Mouse (Mus musculus) testis, adult 2 months (tissue): ENCODE data around the gene Rngtt. TPM values are rescaled to one million over a fixed set of nuclear protein-coding genes. Genes with fewer than 3 reads are reported as not detected.

Experiments
- H3K27ac ChIP-seq: fragments of 200-500 bp; 2 replicates; pipeline ENCODE4 v1.5.1; 2012; ENCODE audit warnings: low read depth, low read length; ENCODE audit not compliant: control insufficient read depth, insufficient read depth
- H3K27me3 ChIP-seq: fragments of 200-500 bp; 2 replicates; pipeline ENCODE4 v1.6.1; 2012; ENCODE audit warnings: mild to moderate bottlenecking, low read length, moderate library complexity; ENCODE audit not compliant: control insufficient read depth, insufficient read depth
- H3K36me3 ChIP-seq: fragments of 200-500 bp; 2 replicates; pipeline ENCODE4 v1.6.1; 2012; ENCODE audit warnings: mild to moderate bottlenecking, low read length; ENCODE audit not compliant: control insufficient read depth, insufficient read depth
- H3K4me1 ChIP-seq: fragments of 200-500 bp; 2 replicates; pipeline ENCODE4 v1.6.1; 2012; ENCODE audit warnings: low read length; ENCODE audit not compliant: control insufficient read depth, insufficient read depth
- H3K4me3 ChIP-seq: fragments of 200-500 bp; 2 replicates; pipeline ENCODE4 v1.5.1; 2012; ENCODE audit warnings: low read depth, mild to moderate bottlenecking, low read length, moderate library complexity, mixed read lengths; ENCODE audit not compliant: control insufficient read depth
- CTCF ChIP-seq: fragments of 200-500 bp; IDR thresholded peaks from 2 replicates; pipeline ENCODE4 v1.5.1; 2012; ENCODE audit warnings: low read depth, mild to moderate bottlenecking, inconsistent platforms, low read length, moderate library complexity; ENCODE audit not compliant: control insufficient read depth, insufficient read depth, insufficient replicate concordance
- POLR2A ChIP-seq: fragments of 200-500 bp; IDR thresholded peaks from 2 replicates; pipeline ENCODE4 v1.6.1; 2012; ENCODE audit warnings: low read depth, mild to moderate bottlenecking, inconsistent platforms, low read length, moderate library complexity; ENCODE audit not compliant: control insufficient read depth
- polyA plus RNA-seq: library from polyadenylated mRNA; depleted of rRNA; stranded (reverse); fragments of >200 nt; gene quantifications from 2 replicates; pipeline ENCODE4 v1.2.3, GENCODE M21; 2012; rRNA removed

Rngtt gene
- polyA plus RNA-seq, 1 experiment = 2.0 TPM

GRCm38 (mm10) chr4:33547315-33547929 lies 237.3 kb downstream of the Rngtt start:
- H3K36me3 ChIP-seq = no peaks in the 10 kb centered on the region
- TF ChIP-seq POLR2A (no peak), CTCF (no peak)
- peaks cover 3% of the 10 kb centered on the region for H3K4me1 ChIP-seq
- H3K4me3 ChIP-seq = no peak overlapping the region
- H3K27ac ChIP-seq = no peak overlapping the region
- no peaks in the 10 kb centered on the region for H3K27me3 ChIP-seq

- no peak for TF ChIP-seq CTCF
- TF ChIP-seq POLR2A = no peak
- Histone ChIP-seq H3K27ac (no peak overlapping the region), H3K27me3 (no peaks in the 10 kb centered on the region), H3K36me3 (no peaks in the 10 kb centered on the region), H3K4me3 (no peak overlapping the region), H3K4me1 (peaks cover 3% of the 10 kb centered on the region)
These were observed 239.5 kb downstream of the Rngtt start for GRCm38 (mm10) chr4:33549606-33550005.

Other genes starting within 250 kb of the Rngtt start
- gene Gabrr2, start 247.3 kb upstream of the Rngtt start, polyA plus RNA-seq = 0.49 and 0.96 TPM in 2 replicates
- gene Gabrr1, start 177.8 kb upstream of the Rngtt start, polyA plus RNA-seq = 0.05 TPM in 1 of 2 replicates, not detected in the other
- gene Pm20d2, start 120.6 kb upstream of the Rngtt start, polyA plus RNA-seq = 1.2 and 1.4 TPM in 2 replicates
- 1.6 and 2.5 TPM in 2 replicates for gene Srsf12, start 101.3 kb upstream of the Rngtt start, polyA plus RNA-seq
- gene Pnrc1, start 20.1 kb upstream of the Rngtt start, polyA plus RNA-seq = 16.5 and 18.6 TPM in 2 replicates